Mouse (Mus musculus) heart, adult 2 months (tissue): ENCODE data around the gene Scd2. TPM values are rescaled to one million over a fixed set of nuclear protein-coding genes. Genes with fewer than 3 reads are reported as not detected.

ENCODE experiments used
- DNase-seq, 2 experiments: peaks; one replicate each; pipeline ENCODE4 v3.0.0; 2021
- H3K27ac ChIP-seq: fragments of 200-600 bp; 2 replicates; pipeline ENCODE4 v1.8.1; 2022
- H3K27me3 ChIP-seq: fragments of 200-500 bp; 2 replicates; pipeline ENCODE4 v1.6.1; 2012; ENCODE audit warnings: mild to moderate bottlenecking, low read length, inconsistent platforms, mixed read lengths; ENCODE audit not compliant: control insufficient read depth, insufficient read depth
- H3K36me3 ChIP-seq: fragments of 200-500 bp; 2 replicates; pipeline ENCODE4 v1.6.1; 2012; ENCODE audit warnings: low read length, inconsistent platforms; ENCODE audit not compliant: control insufficient read depth, insufficient read depth
- H3K4me1 ChIP-seq: fragments of 200-500 bp; 2 replicates; pipeline ENCODE4 v1.6.1; 2011; ENCODE audit warnings: low read length; ENCODE audit not compliant: control insufficient read depth, insufficient read depth
- H3K4me3 ChIP-seq: fragments of 200-600 bp; 2 replicates; pipeline ENCODE4 v1.8.1; 2022
- H3K79me2 ChIP-seq: fragments of 200-500 bp; replicated peaks from 2 replicates; pipeline ENCODE4 v1.6.1; 2012; ENCODE audit warnings: mild to moderate bottlenecking, inconsistent platforms, low read length, moderate library complexity, mixed read lengths; ENCODE audit not compliant: control insufficient read depth, insufficient read depth
- H3K9ac ChIP-seq: fragments of 200-500 bp; 2 replicates; pipeline ENCODE4 v1.6.1; 2012; ENCODE audit warnings: low read depth, mild to moderate bottlenecking, control low read depth, inconsistent platforms, low read length, mixed read lengths
- CTCF ChIP-seq: fragments of 200-600 bp; IDR thresholded peaks from 2 replicates; pipeline ENCODE4 v1.8.1; 2022; ENCODE audit warnings: antibody characterized with exemption, mild to moderate bottlenecking, moderate library complexity
- EP300 ChIP-seq: fragments of 200-500 bp; IDR thresholded peaks from 2 replicates; pipeline ENCODE4 v1.6.1; 2011; ENCODE audit warnings: low read depth, low read length, control low read depth; ENCODE audit not compliant: insufficient read depth
- POLR2A ChIP-seq: fragments of 200-500 bp; IDR thresholded peaks from 2 replicates; pipeline ENCODE4 v1.6.1; 2011; ENCODE audit warnings: mild to moderate bottlenecking, low read depth, low read length, control low read depth; ENCODE audit not compliant: insufficient read depth
- WGBS: fragments of 180-500 bp; shearing (Covaris S2); methylation state at CpG from one replicate; pipeline ENCODE4 v1.1.7; 2018; 5-methylcytosine and 5-hydroxymethylcytosine counted together
- intact Hi-C: fragments of 180-260 bp; cut with DNase I; formaldehyde crosslinking; loops from one replicate; pipeline ENCODE4 v1.15.1; 2025
- polyA plus RNA-seq: library from polyadenylated mRNA; depleted of rRNA; stranded (reverse); fragments of >200 nt; gene quantifications from 2 replicates; pipeline ENCODE4 v1.2.3, GENCODE M21; 2012
- total RNA-seq, 2 experiments: library from RNA; stranded (reverse); gene quantifications; 2 replicates each; pipeline ENCODE4 v1.2.3; 2021

Gene Scd2
- total and polyA plus RNA-seq, 3 experiments = 9.2 to 21.2 (median 12.2) TPM

DNA sequence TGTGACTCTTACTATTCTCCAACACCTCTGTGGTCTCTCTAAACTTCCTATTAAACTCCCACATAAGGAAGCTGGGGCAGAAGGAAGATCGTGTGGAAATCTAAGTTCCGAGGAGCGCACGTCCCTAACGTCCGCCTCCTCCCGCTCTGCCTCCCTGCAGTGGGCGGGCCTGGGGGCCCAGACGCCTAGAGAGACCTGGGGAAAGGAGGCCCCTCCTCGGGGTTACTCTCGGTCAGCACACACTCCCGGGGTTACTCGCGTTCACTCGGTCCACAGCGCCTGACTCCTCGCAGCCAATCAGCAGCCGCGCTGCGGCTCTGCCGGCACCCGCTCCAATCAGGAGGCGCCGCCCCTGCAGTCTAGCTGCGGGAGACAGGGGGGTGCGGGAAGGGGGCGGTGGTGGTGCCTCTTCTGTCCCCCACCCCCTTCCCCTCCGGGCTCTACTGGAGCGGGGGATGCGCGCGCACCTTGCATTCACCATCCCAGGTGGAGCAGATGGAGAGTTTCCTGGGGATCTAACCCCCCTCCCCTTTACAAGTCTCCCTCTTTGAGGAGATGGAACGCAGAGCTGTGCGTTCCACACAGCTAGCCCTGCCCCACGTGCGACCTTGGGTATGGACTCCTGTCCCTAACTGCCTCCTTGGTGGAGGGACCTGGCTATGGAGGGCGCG lies 9.3 kb upstream of the Scd2 start:
- no peaks in the 10 kb centered on the region for H3K27me3 ChIP-seq
- intact Hi-C loops = no loop called here
- DNase-seq = peak; percentile 84 to 94
- TF ChIP-seq POLR2A = peak; percentile 74
- no peak for TF ChIP-seq CTCF
- TF ChIP-seq EP300 = 0 out of 2 replicates have a peak, but pooled peaks have one; percentile 26
- peaks cover 8% of the 10 kb centered on the region for H3K4me1 ChIP-seq
- no peaks in the 10 kb centered on the region for H3K79me2 ChIP-seq
- peak overlapping the region; percentile 57 for H3K4me3 ChIP-seq
- peaks cover 3% of the 10 kb centered on the region for H3K36me3 ChIP-seq
- peak overlapping the region; percentile 67 for H3K9ac ChIP-seq
- peak overlapping the region; percentile 69 for H3K27ac ChIP-seq
- WGBS = 1% methylated on average over 38 of the region's 38 CpGs

DNA sequence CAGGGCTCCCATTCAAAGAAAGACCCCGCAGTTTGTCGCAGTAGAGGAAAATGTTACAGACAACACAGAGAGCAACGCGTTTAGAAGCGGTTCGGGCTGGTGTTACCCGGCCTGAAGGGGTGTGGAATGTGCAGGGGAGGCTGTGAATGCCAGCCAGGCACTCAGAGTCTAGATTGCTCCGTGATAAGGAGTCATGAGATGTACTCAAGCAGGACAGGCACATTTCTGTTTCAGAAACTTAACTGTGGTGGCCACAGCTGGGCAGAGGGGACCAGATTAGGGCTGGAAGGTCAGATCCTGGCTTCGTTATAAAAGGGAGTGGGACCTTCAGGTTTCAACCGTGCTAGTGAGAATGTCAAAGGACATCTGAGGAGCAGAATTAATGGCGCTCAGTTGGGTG lies 8.8 kb upstream of the Scd2 start:
- no peak for DNase-seq
- Histone ChIP-seq H3K27ac (peak overlapping the region; percentile 69), H3K9ac (peak overlapping the region; percentile 67), H3K36me3 (peaks cover 3% of the 10 kb centered on the region), H3K27me3 (no peaks in the 10 kb centered on the region), H3K4me3 (peak overlapping the region; percentile 57), H3K79me2 (no peaks in the 10 kb centered on the region), H3K4me1 (peaks cover 8% of the 10 kb centered on the region)
- TF ChIP-seq POLR2A (no peak), EP300 (0 out of 2 replicates have a peak, but pooled peaks have one; percentile 14)
- 12% methylated on average over 11 of the region's 11 CpGs for WGBS
- intact Hi-C loops = no loop called here

DNA sequence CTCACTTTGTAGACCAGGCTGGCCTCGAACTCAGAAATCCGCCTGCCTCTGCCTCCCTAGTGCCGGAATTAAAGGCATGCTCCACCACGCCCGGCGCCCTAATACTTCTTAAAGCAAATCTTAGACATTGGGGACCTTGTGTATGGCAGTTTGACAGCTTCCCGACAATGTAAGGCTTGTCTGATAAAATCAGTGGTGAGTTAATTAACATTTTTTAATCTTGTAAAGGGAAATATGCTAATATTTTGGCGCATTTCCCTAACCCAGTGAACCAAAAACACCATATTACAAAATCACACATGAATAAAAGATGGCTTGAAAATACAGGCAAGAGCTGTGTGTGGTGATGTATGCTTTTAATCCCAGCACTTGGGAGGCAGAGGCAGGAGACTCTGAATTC lies 7.9 kb upstream of the Scd2 start:
- no peak overlapping the region for H3K4me3 ChIP-seq
- intact Hi-C loops = no loop called here
- TF ChIP-seq EP300 (no peak), POLR2A (no peak)
- H3K79me2 ChIP-seq = no peaks in the 10 kb centered on the region
- no peak overlapping the region for H3K9ac ChIP-seq
- no peaks in the 10 kb centered on the region for H3K27me3 ChIP-seq
- no peak overlapping the region for H3K27ac ChIP-seq
- WGBS = 93% methylated on average over 8 of the region's 8 CpGs
- peaks cover 3% of the 10 kb centered on the region for H3K36me3 ChIP-seq
- DNase-seq = no peak
- peaks cover 8% of the 10 kb centered on the region for H3K4me1 ChIP-seq

DNA sequence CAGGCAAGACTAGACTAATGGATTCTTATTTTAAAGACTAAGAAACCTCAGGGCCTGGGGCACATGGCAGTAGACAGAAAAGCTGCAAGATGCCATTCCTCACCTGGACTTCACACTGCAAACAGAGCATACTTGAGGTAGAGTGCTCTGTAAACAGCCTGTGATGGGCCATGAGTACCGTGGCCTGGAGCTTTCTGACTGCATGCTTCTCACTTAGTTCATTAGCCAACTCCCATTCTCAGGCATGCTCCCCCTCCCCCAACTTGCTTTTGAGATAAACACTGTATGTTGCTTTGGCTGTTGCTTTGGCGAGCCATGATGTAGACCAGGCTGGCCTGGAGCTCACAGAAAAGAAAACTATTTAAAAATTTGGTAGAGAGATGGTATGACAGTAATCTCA lies 7.4 kb upstream of the Scd2 start:
- Histone ChIP-seq H3K79me2 (no peaks in the 10 kb centered on the region), H3K4me3 (no peak overlapping the region), H3K9ac (no peak overlapping the region), H3K36me3 (peaks cover under 1% of the 10 kb centered on the region), H3K27ac (no peak overlapping the region), H3K27me3 (no peaks in the 10 kb centered on the region), H3K4me1 (peaks cover 4% of the 10 kb centered on the region)
- intact Hi-C loops = no loop called here
- TF ChIP-seq CTCF (no peak), EP300 (no peak), POLR2A (no peak)
- no peak for DNase-seq
- WGBS = 58% methylated on average over 2 of the region's 2 CpGs

DNA sequence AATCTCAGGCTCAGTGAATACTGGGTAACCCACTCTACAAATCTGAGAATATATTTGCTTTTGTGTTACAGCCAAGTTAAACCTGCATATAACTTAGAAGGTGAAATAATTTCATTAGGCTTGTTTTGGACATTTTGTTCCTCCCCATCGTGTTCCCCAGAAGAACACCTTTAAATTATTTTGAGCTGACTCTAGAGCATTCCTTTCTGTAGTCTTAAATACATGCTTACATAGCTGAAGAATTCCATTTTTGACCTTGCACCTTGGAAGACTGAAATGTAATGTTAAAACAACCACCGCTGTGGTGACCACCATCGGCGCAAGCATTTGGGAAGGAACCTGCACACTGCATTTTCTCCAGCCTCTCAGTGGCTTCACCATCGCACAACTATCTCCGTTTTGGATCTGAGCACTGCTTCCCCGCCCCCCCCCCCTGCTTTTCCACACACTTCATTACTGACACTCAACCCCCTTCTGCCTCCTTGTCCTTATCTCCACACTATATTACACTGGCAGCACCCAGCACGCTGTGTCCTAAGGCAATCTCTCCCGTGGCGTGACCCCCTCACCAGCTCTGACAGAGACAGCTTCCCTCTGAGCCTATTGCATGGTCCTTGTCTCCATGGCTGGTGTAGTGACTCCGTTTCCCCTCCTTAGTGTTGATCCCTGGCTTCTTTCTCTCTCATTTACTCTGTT lies 5.9 kb upstream of the Scd2 start:
- no peak for DNase-seq
- peaks cover 4% of the 10 kb centered on the region for H3K4me1 ChIP-seq
- no peak overlapping the region for H3K4me3 ChIP-seq
- H3K27me3 ChIP-seq = no peaks in the 10 kb centered on the region
- 57% methylated on average over 11 of the region's 11 CpGs for WGBS
- no peak overlapping the region for H3K27ac ChIP-seq
- intact Hi-C loops = no loop called here
- H3K79me2 ChIP-seq = no peaks in the 10 kb centered on the region
- no peak overlapping the region for H3K9ac ChIP-seq
- TF ChIP-seq CTCF (no peak), POLR2A (no peak), EP300 (no peak)
- H3K36me3 ChIP-seq = no peaks in the 10 kb centered on the region

DNA sequence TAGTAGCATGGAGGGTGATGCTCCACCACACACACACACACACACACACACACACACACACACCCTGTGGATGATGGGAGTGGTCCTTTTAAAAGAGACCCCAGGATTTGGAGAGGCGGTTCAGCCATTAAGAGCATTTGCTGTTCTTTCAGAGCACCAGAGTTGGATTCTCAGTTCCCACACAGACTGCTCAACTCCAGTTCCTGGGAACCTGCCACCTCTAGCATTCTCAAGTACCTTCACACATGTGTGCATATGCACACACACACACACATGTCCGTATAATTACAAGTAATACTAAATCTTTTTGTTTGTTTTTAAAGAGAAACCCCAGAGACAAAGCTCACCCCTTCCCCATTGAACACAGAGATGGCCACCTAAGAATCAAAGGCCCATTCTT lies 1.4 kb upstream of the Scd2 start:
- no peak overlapping the region for H3K4me3 ChIP-seq
- TF ChIP-seq POLR2A = no peak
- no peaks in the 10 kb centered on the region for H3K79me2 ChIP-seq
- H3K4me1 ChIP-seq = peaks cover under 1% of the 10 kb centered on the region
- no peaks in the 10 kb centered on the region for H3K27me3 ChIP-seq
- no peaks in the 10 kb centered on the region for H3K36me3 ChIP-seq
- DNase-seq = no peak
- no peak overlapping the region for H3K27ac ChIP-seq
- intact Hi-C loops = no loop called here
- no peak overlapping the region for H3K9ac ChIP-seq
- 92% methylated on average over 2 of the region's 2 CpGs for WGBS
